Mouse (Mus musculus) kidney, postnatal 0 days (tissue): ENCODE measurements around the gene Cadps2. TPM values are rescaled to one million over a fixed set of nuclear protein-coding genes. Genes with fewer than 3 reads are reported as not detected.

ENCODE experiments used
- ATAC-seq: fragments of 200-750 bp; cut with Nextera tagmentation; replicated peaks from 2 replicates; pipeline ENCODE4 v1.8.0; 2017; ENCODE audit warnings: low read depth, moderate number of reproducible peaks, moderate TSS enrichment, moderate library complexity; ENCODE audit not compliant: low FRiP score
- DNase-seq: peaks from one replicate; pipeline ENCODE4 v3.0.0-alpha.2; 2016; ENCODE audit warnings: low spot score
- H3K27ac ChIP-seq: fragments of 300-500 bp; sonication (generic); 2 replicates; pipeline ENCODE4 v1.5.1; 2014; ENCODE audit warnings: mild to moderate bottlenecking
- H3K27me3 ChIP-seq: fragments of 300-500 bp; sonication (generic); 2 replicates; pipeline ENCODE4 v1.6.1; 2014; ENCODE audit warnings: low read length, mixed read lengths; ENCODE audit not compliant: insufficient read depth
- H3K36me3 ChIP-seq: fragments of 300-500 bp; sonication (generic); 2 replicates; pipeline ENCODE4 v1.6.1; 2014; ENCODE audit warnings: low read length, mixed read lengths; ENCODE audit not compliant: insufficient read depth
- H3K4me1 ChIP-seq: fragments of 300-500 bp; sonication (generic); replicated peaks from 2 replicates; pipeline ENCODE4 v1.6.1; 2014; ENCODE audit warnings: antibody characterized with exemption, low read length, mixed read lengths; ENCODE audit not compliant: insufficient read depth
- H3K4me2 ChIP-seq: fragments of 300-500 bp; sonication (generic); 2 replicates; pipeline ENCODE4 v1.6.1; 2014; ENCODE audit warnings: mild to moderate bottlenecking, low read length, moderate library complexity, mixed read lengths
- H3K4me3 ChIP-seq: fragments of 300-500 bp; sonication (generic); replicated peaks from 2 replicates; pipeline ENCODE4 v1.5.1; 2014; ENCODE audit warnings: low read depth, low read length
- H3K9ac ChIP-seq: fragments of 300-500 bp; sonication (generic); 2 replicates; pipeline ENCODE4 v1.6.1; 2014; ENCODE audit warnings: low read depth, low read length
- H3K9me3 ChIP-seq: fragments of 300-500 bp; sonication (generic); replicated peaks from 2 replicates; pipeline ENCODE4 v1.6.1; 2016; ENCODE audit warnings: low read length, inconsistent platforms, mixed read lengths
- CTCF ChIP-seq: IDR thresholded peaks from 2 replicates; pipeline ENCODE4 v1.5.1; 2016; ENCODE audit warnings: antibody characterized with exemption, low read depth, mild to moderate bottlenecking, moderate library complexity
- WGBS: fragments of 180-500 bp; shearing (Covaris S2); extraction: QIAGEN DNeasy Blood & Tissue Kit; methylation state at CpG from one replicate; pipeline ENCODE4 v1.1.7; 2014; 5-methylcytosine and 5-hydroxymethylcytosine counted together
- polyA plus RNA-seq: library from polyadenylated mRNA; unstranded; fragments of >200 nt; fragmentation: Nextera tagmentation; extraction: Ambion mirVana; gene quantifications from 2 replicates; pipeline ENCODE4 v1.2.1, GENCODE M21; 2015

The Cadps2 gene
- polyA plus RNA-seq, 1 experiment from 2014 or later: 10.1 TPM

GRCm38 (mm10) chr6:23281514-23281820, 557.8 kb downstream of the Cadps2 start:
- no peak overlapping the region for H3K4me2 ChIP-seq
- TF ChIP-seq CTCF: no peak
- no peaks in the 10 kb centered on the region for H3K27me3 ChIP-seq
- H3K4me3 ChIP-seq: no peak overlapping the region
- 65% methylated on average over 9 of the region's 9 CpGs for WGBS
- DNase-seq: no peak
- H3K36me3 ChIP-seq: no peaks in the 10 kb centered on the region
- ATAC-seq: no peak
- H3K9ac ChIP-seq: no peak overlapping the region
- no peaks in the 10 kb centered on the region for H3K4me1 ChIP-seq
- H3K27ac ChIP-seq: no peak overlapping the region
- H3K9me3 ChIP-seq: no peaks in the 10 kb centered on the region

DNA sequence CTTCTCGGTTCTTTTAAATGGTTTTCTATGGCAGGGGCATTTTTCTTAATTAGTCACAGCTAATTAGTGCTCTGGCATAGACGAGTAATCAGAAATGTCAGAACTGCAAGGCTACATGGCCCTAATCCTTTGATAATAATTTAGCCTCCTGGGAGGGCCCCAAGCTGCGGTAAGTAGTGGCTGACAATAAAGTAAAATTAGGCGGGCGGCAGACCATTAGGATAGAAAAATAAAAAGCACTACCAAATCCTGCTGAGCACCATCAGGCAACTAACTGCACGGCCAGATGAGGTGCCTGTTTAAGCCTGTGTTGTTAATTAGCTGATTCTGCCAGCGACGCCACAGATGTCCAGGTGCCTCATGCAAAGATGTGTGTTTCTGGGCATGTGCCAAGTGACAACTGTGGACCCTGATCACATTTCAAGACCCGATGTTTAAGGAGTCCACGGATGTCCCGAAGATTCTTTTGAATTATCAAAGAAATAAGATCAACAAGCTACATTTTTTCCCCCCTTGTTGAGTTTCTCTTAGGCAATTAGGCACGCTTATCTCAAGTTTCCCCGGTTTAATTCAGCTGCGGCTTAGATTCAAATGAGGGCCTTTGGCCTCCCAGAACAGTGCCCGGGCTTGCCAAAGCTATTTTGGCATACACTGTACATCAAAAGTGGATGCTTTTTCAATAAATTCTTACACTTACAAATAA, 558.3 kb downstream of the Cadps2 start:
- no peak overlapping the region for H3K27ac ChIP-seq
- H3K27me3 ChIP-seq: no peaks in the 10 kb centered on the region
- WGBS: 42% methylated on average over 15 of the region's 15 CpGs
- no peak overlapping the region for H3K4me2 ChIP-seq
- no peaks in the 10 kb centered on the region for H3K4me1 ChIP-seq
- no peaks in the 10 kb centered on the region for H3K9me3 ChIP-seq
- H3K4me3 ChIP-seq: no peak overlapping the region
- no peaks in the 10 kb centered on the region for H3K36me3 ChIP-seq
- H3K9ac ChIP-seq: no peak overlapping the region
- TF ChIP-seq CTCF: no peak
- DNase-seq (no peak), ATAC-seq (no peak)

DNA sequence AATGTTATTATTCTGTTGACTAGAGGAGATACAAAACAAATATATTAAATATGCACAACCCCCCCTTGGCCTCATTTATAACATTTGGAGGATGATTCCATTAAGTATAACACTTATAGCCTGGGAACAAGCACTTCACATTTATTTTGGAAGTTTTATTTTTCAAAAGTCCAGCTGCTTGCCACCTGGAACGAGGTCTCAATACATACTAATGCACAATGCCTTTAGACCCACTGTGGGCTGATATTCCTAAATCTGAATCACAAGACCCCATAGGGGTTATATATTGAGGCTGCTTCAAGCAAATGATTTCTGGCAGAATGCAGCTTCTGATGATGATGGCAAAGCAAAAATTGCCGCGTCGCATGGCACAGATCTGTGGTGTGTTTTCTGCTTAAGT, 565.7 kb downstream of the Cadps2 start:
- ATAC-seq (no peak), DNase-seq (no peak)
- Histone ChIP-seq H3K27ac (no peak overlapping the region), H3K4me2 (no peak overlapping the region), H3K9me3 (no peaks in the 10 kb centered on the region), H3K4me1 (no peaks in the 10 kb centered on the region), H3K27me3 (peaks cover 22% of the 10 kb centered on the region), H3K4me3 (no peak overlapping the region), H3K36me3 (no peaks in the 10 kb centered on the region), H3K9ac (no peak overlapping the region)
- WGBS: 68% methylated on average over 4 of the region's 4 CpGs
- no peak for TF ChIP-seq CTCF

- 10% methylated on average over 11 of the region's 11 CpGs for WGBS
- no peaks in the 10 kb centered on the region for H3K9me3 ChIP-seq
- peaks cover 22% of the 10 kb centered on the region for H3K27me3 ChIP-seq
- no peaks in the 10 kb centered on the region for H3K36me3 ChIP-seq
- no peak overlapping the region for H3K4me2 ChIP-seq
- DNase-seq: no peak
- H3K4me3 ChIP-seq: no peak overlapping the region
- no peak overlapping the region for H3K27ac ChIP-seq
- no peak for TF ChIP-seq CTCF
- no peak for ATAC-seq
- no peaks in the 10 kb centered on the region for H3K4me1 ChIP-seq
- H3K9ac ChIP-seq: no peak overlapping the region
These were observed 566.2 kb downstream of the Cadps2 start for GRCm38 (mm10) chr6:23272979-23273378.

GRCm38 (mm10) chr6:23272542-23272941, 566.7 kb downstream of the Cadps2 start:
- TF ChIP-seq CTCF: no peak
- Histone ChIP-seq H3K27me3 (peaks cover 22% of the 10 kb centered on the region), H3K4me3 (no peak overlapping the region)

DNA sequence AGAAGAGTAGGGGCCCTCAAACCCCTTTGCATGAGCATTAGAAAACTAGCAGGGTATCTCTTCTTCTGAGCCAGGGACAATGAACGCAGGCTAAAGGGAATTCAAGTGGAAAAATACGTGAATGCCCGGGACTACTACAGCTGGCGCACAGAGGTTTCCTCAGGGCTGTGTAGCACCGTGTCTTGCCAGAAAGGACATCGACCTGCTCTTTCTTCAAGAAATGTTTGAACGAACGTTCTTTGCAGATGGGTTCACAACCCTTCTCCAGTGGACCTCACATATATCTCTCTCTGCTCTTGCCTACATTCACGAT, 578.5 kb downstream of the Cadps2 start:
- H3K9ac ChIP-seq: no peak overlapping the region
- H3K4me2 ChIP-seq: no peak overlapping the region
- 3% methylated on average over 9 of the region's 9 CpGs for WGBS
- H3K27ac ChIP-seq: no peak overlapping the region
- no peak for TF ChIP-seq CTCF
- H3K9me3 ChIP-seq: no peaks in the 10 kb centered on the region
- no peaks in the 10 kb centered on the region for H3K36me3 ChIP-seq
- no peak for DNase-seq
- no peak for ATAC-seq
- no peak overlapping the region for H3K4me3 ChIP-seq
- 0 out of 2 replicates have a peak, but pooled peaks cover 3% of the 10 kb centered on the region for H3K4me1 ChIP-seq
- H3K27me3 ChIP-seq: peaks cover 62% of the 10 kb centered on the region

More at GRCm38 (mm10) chr6:23272542-23272941, 566.7 kb downstream of the Cadps2 start:
- Histone ChIP-seq H3K9ac (no peak overlapping the region), H3K36me3 (no peaks in the 10 kb centered on the region), H3K4me1 (no peaks in the 10 kb centered on the region), H3K9me3 (no peaks in the 10 kb centered on the region), H3K27ac (no peak overlapping the region), H3K4me2 (no peak overlapping the region)
- WGBS: 17% methylated on average over 7 of the region's 7 CpGs
- ATAC-seq (no peak), DNase-seq (no peak)
